Mouse (Mus musculus) embryonic facial prominence, embryonic 15.5 days (tissue): ENCODE results near the gene Smtnl2. TPM values are rescaled to one million over a fixed set of nuclear protein-coding genes. Genes with fewer than 3 reads are reported as not detected.

Experiments
- ATAC-seq: fragments of 200-750 bp; cut with Nextera tagmentation; 2 replicates; pipeline ENCODE4 v1.8.0; 2017; ENCODE audit warnings: low read depth, moderate TSS enrichment; ENCODE audit not compliant: insufficient number of reproducible peaks, low FRiP score, low TSS enrichment
- H3K27ac ChIP-seq: fragments of 300-500 bp; sonication (generic); replicated peaks from 2 replicates; pipeline ENCODE4 v1.5.1; 2015; ENCODE audit warnings: mild to moderate bottlenecking, inconsistent platforms
- H3K27me3 ChIP-seq: fragments of 300-500 bp; sonication (generic); 2 replicates; pipeline ENCODE4 v1.6.1; 2015; ENCODE audit warnings: inconsistent platforms
- H3K36me3 ChIP-seq: fragments of 300-500 bp; sonication (generic); 2 replicates; pipeline ENCODE4 v1.6.1; 2015; ENCODE audit warnings: mild to moderate bottlenecking, inconsistent platforms
- H3K4me1 ChIP-seq: fragments of 300-500 bp; sonication (generic); 2 replicates; pipeline ENCODE4 v1.6.1; 2015; ENCODE audit warnings: inconsistent platforms
- H3K4me2 ChIP-seq: fragments of 300-500 bp; sonication (generic); replicated peaks from 2 replicates; pipeline ENCODE4 v1.6.1; 2015; ENCODE audit warnings: mild to moderate bottlenecking, inconsistent platforms
- H3K4me3 ChIP-seq: fragments of 300-500 bp; sonication (generic); replicated peaks from 2 replicates; pipeline ENCODE4 v1.5.1; 2015; ENCODE audit warnings: mild to moderate bottlenecking, inconsistent platforms
- H3K9ac ChIP-seq: fragments of 300-500 bp; sonication (generic); 2 replicates; pipeline ENCODE4 v1.6.1; 2015; ENCODE audit warnings: inconsistent platforms
- H3K9me3 ChIP-seq: fragments of 300-500 bp; sonication (generic); replicated peaks from 2 replicates; pipeline ENCODE4 v1.6.1; 2016; ENCODE audit warnings: inconsistent platforms
- WGBS: fragments of 180-500 bp; shearing (Covaris S2); methylation state at CpG from one replicate; pipeline ENCODE4 v1.1.7; 2015; 5-methylcytosine and 5-hydroxymethylcytosine counted together
- polyA plus RNA-seq: library from polyadenylated mRNA; unstranded; fragments of >200 nt; fragmentation: Nextera tagmentation; extraction: Ambion mirVana; gene quantifications from 2 replicates; pipeline ENCODE4 v1.2.1, GENCODE M21; 2015

Smtnl2 gene
- polyA plus RNA-seq, 1 experiment from 2014 or later, result 64.3 TPM

DNA sequence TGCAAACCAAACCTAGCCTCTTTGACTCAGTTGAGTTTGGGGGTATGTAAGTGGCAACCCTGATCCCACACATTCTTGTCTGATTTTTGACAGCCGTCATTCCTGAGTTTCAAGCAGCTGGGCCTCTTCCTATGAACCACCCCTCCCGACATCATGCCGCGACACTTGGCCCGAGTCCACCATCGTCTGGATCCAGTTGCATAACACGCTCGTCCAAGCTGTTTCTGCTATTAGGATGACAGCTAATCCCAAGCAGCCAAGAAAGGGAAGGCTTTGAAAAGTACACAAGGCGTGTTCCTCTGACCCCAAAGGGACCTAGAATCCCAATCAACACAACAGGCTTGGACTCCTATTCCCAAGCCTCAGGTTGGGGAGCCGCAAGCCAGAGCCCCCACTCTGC is 14.4 kb downstream of the Smtnl2 start:
- peak overlapping the region; percentile 79 for H3K27ac ChIP-seq

DNA sequence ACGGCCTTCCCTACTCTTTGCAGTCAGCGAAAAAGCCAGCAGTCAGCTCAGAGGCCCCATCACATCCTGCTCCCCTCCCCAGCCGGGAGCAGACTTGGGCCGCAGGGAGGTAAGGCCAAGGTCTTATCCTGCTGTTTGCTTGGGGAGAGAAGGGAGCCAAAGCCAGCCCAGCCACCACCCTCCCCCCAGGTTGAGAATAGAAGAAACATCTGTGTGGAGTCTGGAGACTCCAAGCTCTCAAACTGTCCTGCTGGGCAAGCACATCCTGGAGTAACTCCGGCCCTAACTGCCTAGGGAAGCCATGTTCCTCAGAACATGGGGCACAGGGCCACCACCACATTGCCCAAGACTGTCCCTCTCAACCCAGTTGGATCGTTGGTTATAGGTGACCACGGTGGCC is 14.9 kb downstream of the Smtnl2 start:
- no peak for ATAC-seq
- H3K9ac ChIP-seq, result no peak overlapping the region
- no peaks in the 10 kb centered on the region for H3K9me3 ChIP-seq
- 55% methylated on average over 7 of the region's 7 CpGs for WGBS
- no peaks in the 10 kb centered on the region for H3K27me3 ChIP-seq
- no peak overlapping the region for H3K4me2 ChIP-seq
- H3K36me3 ChIP-seq, result no peaks in the 10 kb centered on the region
- H3K4me3 ChIP-seq, result no peak overlapping the region
- H3K4me1 ChIP-seq, result peaks cover 57% of the 10 kb centered on the region
- H3K27ac ChIP-seq, result peak overlapping the region; percentile 79

More for the DNA sequence above, 14.4 kb downstream of the Smtnl2 start:
- Histone ChIP-seq H3K27me3 (no peaks in the 10 kb centered on the region), H3K9ac (no peak overlapping the region), H3K4me1 (peaks cover 58% of the 10 kb centered on the region), H3K4me3 (no peak overlapping the region), H3K4me2 (no peak overlapping the region), H3K9me3 (no peaks in the 10 kb centered on the region), H3K36me3 (no peaks in the 10 kb centered on the region)
- no peak for ATAC-seq
- 27% methylated on average over 10 of the region's 10 CpGs for WGBS

DNA sequence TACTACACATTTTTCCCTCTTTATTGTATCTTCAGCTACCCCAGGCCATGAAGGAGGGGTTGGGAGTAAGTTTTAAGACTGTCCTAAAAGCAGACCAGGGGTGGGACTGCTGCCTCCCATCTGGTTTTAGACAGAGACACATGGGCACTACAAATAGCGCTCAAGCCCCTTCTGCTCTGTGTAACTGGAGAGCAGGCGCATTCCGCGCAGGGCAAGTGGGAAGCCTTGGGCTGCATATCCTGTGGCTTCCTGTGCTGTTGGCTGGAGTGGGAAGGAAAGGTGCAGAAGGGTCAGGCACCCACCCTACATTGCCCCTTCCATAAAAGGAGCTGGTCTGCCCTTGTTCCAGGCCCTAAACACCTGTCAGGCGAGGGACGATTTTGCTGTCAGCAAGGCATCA is 15.9 kb downstream of the Smtnl2 start:
- ATAC-seq, result no peak; the same call in 1 of the 2 replicates

DNA sequence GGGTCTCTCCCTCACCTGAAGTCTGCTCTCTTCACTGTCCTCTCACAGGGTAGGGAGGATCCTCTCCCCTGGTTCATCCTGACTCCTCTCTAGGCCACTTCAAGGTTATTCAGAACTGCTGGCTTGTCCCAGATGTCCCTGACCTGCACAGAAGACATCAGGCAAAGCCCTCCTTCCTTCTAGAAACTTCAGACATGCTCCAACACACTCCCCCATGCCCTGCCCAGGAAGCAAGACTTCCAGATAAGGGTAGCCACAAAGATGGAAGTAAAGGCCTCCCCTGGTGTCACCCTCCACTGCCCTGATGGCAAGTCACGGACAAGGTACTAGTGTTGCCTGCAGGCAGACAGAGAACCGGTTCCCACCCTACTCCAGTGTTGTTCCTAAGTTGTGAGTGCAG is 16.8 kb downstream of the Smtnl2 start:
- WGBS, result 80% methylated on average over 2 of the region's 2 CpGs
- Histone ChIP-seq H3K9me3 (no peaks in the 10 kb centered on the region), H3K27ac (no peak overlapping the region), H3K36me3 (no peaks in the 10 kb centered on the region), H3K27me3 (no peaks in the 10 kb centered on the region), H3K4me3 (no peak overlapping the region), H3K9ac (no peak overlapping the region), H3K4me2 (no peak overlapping the region), H3K4me1 (peaks cover 53% of the 10 kb centered on the region)
- no peak for ATAC-seq

More for the DNA sequence above, 15.9 kb downstream of the Smtnl2 start:
- H3K9me3 ChIP-seq, result no peaks in the 10 kb centered on the region
- 0 out of 2 replicates have a peak overlapping the region, but pooled peaks have one; percentile 4 for H3K27ac ChIP-seq
- no peak overlapping the region for H3K4me2 ChIP-seq
- no peaks in the 10 kb centered on the region for H3K27me3 ChIP-seq
- H3K9ac ChIP-seq, result no peak overlapping the region
- 52% methylated on average over 6 of the region's 6 CpGs for WGBS
- H3K36me3 ChIP-seq, result no peaks in the 10 kb centered on the region
- H3K4me1 ChIP-seq, result peaks cover 52% of the 10 kb centered on the region
- no peak overlapping the region for H3K4me3 ChIP-seq

DNA sequence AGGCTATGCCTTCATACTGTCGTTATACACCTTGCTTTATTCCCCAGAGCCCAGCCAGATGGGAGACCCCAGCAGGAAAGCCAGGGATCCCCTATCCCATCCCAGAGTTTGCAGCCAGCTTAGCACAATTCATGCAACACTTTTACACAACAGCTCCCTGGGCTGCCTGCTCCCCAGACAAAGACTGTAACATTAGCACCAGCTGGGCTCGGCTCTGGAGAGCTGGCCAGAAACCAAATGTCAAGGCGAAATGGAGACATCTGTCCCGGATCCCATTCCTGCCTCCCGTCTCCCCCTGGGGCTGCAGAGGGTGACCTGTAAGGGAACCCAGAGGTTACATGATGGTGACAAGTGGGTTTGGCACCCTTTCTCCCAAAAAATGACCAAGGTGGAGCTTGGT is 17.8 kb downstream of the Smtnl2 start:
- Histone ChIP-seq H3K27ac (0 out of 2 replicates have a peak overlapping the region, but pooled peaks have one; percentile 24), H3K9me3 (no peaks in the 10 kb centered on the region), H3K4me3 (no peak overlapping the region), H3K9ac (no peak overlapping the region), H3K4me2 (0 out of 2 replicates have a peak overlapping the region, but pooled peaks have one; percentile 5), H3K27me3 (no peaks in the 10 kb centered on the region), H3K36me3 (no peaks in the 10 kb centered on the region), H3K4me1 (peaks cover 59% of the 10 kb centered on the region)
- WGBS, result 16% methylated on average over 5 of the region's 5 CpGs
- ATAC-seq, result peak; percentile 37; the same call in 1 of the 2 replicates

DNA sequence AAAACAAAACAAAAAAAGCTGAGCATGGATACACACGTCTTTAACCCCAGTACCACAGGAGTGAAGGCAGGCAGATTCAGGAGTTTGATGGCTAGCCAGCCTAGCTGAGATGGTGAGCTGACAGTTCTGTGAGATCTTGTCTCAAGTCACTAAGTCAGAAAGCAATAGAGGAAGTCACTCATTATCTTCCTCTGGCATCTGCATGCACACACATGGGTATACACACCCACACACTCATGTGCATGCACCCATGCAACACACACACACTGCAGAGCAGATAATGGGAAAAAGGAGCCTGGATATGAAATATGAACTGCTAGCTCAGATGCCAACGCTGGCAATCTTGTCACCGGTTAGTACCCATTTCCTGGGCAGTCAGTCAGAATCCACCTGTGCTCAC is 18.3 kb downstream of the Smtnl2 start:
- no peaks in the 10 kb centered on the region for H3K27me3 ChIP-seq
- no peaks in the 10 kb centered on the region for H3K9me3 ChIP-seq
- peaks cover 63% of the 10 kb centered on the region for H3K4me1 ChIP-seq
- no peaks in the 10 kb centered on the region for H3K36me3 ChIP-seq
- H3K9ac ChIP-seq, result no peak overlapping the region
- H3K4me2 ChIP-seq, result 0 out of 2 replicates have a peak overlapping the region, but pooled peaks have one; percentile 5
- WGBS, result 78% methylated on average over 3 of the region's 3 CpGs
- H3K4me3 ChIP-seq, result no peak overlapping the region
- 0 out of 2 replicates have a peak overlapping the region, but pooled peaks have one; percentile 24 for H3K27ac ChIP-seq
- no peak for ATAC-seq

DNA sequence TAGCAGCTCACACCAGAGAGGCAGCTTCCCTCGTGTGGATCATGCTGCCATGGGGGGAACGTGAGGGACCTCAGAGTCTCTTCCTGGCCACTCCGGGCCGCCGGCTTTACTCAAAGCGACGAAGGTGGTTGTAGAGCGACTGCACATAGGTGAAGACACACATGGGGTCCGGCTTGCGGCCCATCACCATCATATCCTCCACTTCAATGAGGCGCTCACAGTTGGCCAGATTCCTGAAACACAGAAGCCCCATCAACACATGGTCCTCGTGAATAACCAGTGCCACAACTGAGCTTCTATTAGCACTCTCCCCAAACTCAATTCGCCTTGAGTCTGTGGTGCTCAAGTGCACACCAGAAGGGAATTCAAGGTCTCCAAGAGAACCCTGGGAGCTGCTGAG is 20.3 kb downstream of the Smtnl2 start:
- Histone ChIP-seq H3K36me3 (no peaks in the 10 kb centered on the region), H3K27me3 (no peaks in the 10 kb centered on the region), H3K27ac (no peak overlapping the region), H3K4me2 (no peak overlapping the region), H3K9me3 (no peaks in the 10 kb centered on the region), H3K4me3 (no peak overlapping the region), H3K9ac (no peak overlapping the region), H3K4me1 (peaks cover 43% of the 10 kb centered on the region)
- WGBS, result 87% methylated on average over 13 of the region's 13 CpGs
- no peak for ATAC-seq

DNA sequence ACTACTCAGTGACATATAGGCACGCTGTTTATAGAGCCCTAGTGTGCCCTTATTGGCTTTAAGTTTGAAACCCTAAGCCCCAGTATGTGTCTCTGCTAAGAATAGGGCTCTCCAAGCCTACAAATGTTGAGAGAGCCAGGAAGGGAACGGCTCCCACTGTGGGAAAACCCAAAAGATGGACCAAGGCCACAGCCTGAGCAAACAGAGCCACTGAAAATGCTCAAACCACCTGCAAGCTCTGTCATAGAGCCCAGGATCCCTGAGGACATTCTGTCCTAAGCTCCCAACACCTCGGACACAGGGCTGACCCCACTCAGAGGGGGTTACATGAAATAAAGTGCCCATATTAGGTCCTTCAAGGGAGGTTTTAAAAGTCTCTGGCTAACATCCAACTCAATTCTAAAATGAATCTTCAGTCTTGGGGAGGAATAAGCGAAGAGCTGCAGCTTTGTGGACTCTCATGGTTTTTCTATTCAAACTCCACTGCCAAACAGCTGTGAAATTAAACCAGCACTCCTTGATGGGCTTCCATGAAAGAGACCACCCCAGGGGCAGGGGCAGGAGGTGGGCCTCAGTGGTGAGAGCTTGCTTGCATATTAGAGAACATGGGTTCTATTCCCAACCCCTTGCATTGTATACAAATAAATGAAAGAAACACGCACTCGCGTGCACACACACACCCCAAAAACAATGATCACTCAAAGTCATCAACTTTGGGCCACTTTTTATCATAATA is 21.9 kb downstream of the Smtnl2 start:
- Histone ChIP-seq H3K27ac (no peak overlapping the region), H3K27me3 (no peaks in the 10 kb centered on the region), H3K4me1 (peaks cover 28% of the 10 kb centered on the region), H3K4me2 (no peak overlapping the region), H3K9me3 (no peaks in the 10 kb centered on the region), H3K36me3 (no peaks in the 10 kb centered on the region), H3K9ac (no peak overlapping the region), H3K4me3 (no peak overlapping the region)
- no peak for ATAC-seq
- 77% methylated on average over 7 of the region's 7 CpGs for WGBS

DNA sequence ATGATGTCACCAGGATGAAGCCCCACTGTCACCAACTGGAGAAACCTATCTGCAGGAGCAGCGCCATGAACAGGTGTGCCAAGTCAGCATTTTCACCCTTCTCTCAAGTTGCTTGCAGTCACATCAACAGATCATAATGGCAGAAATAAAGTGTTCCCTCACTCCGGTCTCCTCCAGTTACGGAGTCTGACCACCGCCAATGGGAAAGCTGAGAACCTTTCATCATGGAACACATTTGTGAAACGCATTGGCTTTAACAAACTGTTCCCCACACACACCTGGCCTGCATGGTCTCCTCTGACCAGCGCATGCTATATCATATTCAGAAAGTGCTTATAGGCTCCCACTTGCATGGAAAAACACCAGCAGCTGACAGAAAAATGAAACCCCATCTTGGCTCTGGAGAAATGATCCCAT is 23.4 kb downstream of the Smtnl2 start:
- Histone ChIP-seq H3K27me3 (no peaks in the 10 kb centered on the region), H3K9ac (no peak overlapping the region), H3K36me3 (no peaks in the 10 kb centered on the region), H3K4me2 (no peak overlapping the region), H3K4me1 (peaks cover 13% of the 10 kb centered on the region), H3K9me3 (no peaks in the 10 kb centered on the region), H3K4me3 (no peak overlapping the region), H3K27ac (no peak overlapping the region)
- no peak for ATAC-seq
- 69% methylated on average over 6 of the region's 6 CpGs for WGBS

DNA sequence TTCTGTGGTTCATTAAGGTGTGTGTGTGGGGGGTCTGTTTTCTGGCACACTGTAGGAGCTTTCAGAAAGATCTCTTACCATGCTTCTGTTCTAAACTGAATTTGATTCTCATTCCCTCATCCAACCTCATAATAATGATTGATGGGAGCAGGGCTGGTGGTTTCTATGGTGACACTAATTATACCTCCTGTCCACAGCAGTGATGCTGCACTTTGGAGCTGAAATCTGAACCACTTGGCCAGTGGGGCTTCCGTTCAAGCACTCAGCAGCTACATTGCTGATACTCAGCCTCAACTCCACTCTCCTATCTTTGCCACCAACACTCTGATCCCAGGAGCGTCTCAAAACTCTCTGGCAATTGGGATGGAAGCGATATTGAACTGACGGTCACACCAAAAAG is 32.2 kb downstream of the Smtnl2 start:
- no peak for ATAC-seq
- H3K9ac ChIP-seq, result no peak overlapping the region
- no peaks in the 10 kb centered on the region for H3K27me3 ChIP-seq
- no peaks in the 10 kb centered on the region for H3K9me3 ChIP-seq
- H3K36me3 ChIP-seq, result no peaks in the 10 kb centered on the region
- WGBS, result 69% methylated on average over 4 of the region's 4 CpGs
- no peak overlapping the region for H3K4me2 ChIP-seq
- no peak overlapping the region for H3K4me3 ChIP-seq
- no peak overlapping the region for H3K27ac ChIP-seq
- H3K4me1 ChIP-seq, result no peaks in the 10 kb centered on the region

DNA sequence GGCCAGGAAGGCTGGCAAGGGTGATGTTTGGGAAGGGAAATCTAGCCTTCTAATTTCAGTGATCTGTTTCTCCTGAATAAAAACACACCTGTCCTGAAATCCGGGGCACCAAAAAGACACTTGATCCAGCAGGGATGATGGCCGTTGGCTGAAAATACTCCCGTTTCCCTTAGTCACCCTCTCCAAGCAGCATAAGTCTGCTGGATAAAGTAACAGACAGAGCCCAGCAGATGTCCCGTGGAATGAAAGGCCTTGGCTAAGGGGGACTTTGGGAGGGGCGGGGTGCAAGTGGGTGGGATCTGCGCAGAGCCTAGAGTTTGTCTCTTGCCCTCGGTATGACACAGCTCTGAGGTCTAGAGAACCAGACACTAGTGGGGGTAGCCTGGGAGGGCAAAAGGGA is 33.3 kb downstream of the Smtnl2 start:
- H3K9me3 ChIP-seq, result no peaks in the 10 kb centered on the region
- H3K27me3 ChIP-seq, result no peaks in the 10 kb centered on the region
- H3K9ac ChIP-seq, result no peak overlapping the region
- H3K4me2 ChIP-seq, result no peak overlapping the region
- no peaks in the 10 kb centered on the region for H3K4me1 ChIP-seq
- no peak overlapping the region for H3K4me3 ChIP-seq
- ATAC-seq, result peak; percentile 34; the same call in 1 of the 2 replicates
- no peak overlapping the region for H3K27ac ChIP-seq
- 55% methylated on average over 7 of the region's 7 CpGs for WGBS
- no peaks in the 10 kb centered on the region for H3K36me3 ChIP-seq

DNA sequence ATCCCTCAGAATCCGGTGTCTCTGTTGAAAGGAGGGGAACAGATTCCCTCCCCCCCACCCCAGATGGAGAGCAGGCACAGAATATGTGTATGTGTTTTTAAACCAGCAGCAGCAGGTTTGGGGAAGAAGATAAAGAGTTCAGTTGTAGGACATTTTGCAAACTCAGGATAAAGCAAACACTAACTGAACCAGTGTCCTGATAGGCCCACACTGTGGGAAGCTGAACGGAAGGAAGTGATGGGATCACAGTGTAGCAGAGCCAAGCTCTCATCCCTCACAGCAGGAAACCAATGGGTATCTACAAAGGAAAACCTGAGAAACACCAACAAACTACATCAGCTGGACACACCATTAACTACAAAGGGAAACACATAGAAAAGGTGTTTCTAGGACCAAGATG is 35.0 kb downstream of the Smtnl2 start:
- Histone ChIP-seq H3K9ac (no peak overlapping the region), H3K27me3 (no peaks in the 10 kb centered on the region)
- WGBS, result 70% methylated on average over 2 of the region's 2 CpGs

More for the DNA sequence above, 35.0 kb downstream of the Smtnl2 start:
- H3K4me3 ChIP-seq, result no peak overlapping the region
- no peak for ATAC-seq
- no peaks in the 10 kb centered on the region for H3K9me3 ChIP-seq
- H3K4me1 ChIP-seq, result no peaks in the 10 kb centered on the region
- H3K27ac ChIP-seq, result no peak overlapping the region
- H3K36me3 ChIP-seq, result no peaks in the 10 kb centered on the region
- H3K4me2 ChIP-seq, result no peak overlapping the region
